Mouse (Mus musculus) left cerebral cortex, postnatal 25 days (tissue): ENCODE measurements at regions not wholly inside any gene's neighbourhood (a gene's known extent, or its start where the extent isn't known, plus 50 kb on each side); places are given as distances from the start of the nearest gene placed in this dataset.

Experiments
- DNase-seq, 2 experiments: peaks; one replicate each; pipeline ENCODE4 v3.0.0; 2022; ENCODE audit warnings: low spot score in 2 of 2, mixed read lengths in 1 of 2
- intact Hi-C: fragments of 180-260 bp; cut with DNase I; formaldehyde crosslinking; loops from one replicate; pipeline ENCODE4 v1.15.1; 2025

DNA sequence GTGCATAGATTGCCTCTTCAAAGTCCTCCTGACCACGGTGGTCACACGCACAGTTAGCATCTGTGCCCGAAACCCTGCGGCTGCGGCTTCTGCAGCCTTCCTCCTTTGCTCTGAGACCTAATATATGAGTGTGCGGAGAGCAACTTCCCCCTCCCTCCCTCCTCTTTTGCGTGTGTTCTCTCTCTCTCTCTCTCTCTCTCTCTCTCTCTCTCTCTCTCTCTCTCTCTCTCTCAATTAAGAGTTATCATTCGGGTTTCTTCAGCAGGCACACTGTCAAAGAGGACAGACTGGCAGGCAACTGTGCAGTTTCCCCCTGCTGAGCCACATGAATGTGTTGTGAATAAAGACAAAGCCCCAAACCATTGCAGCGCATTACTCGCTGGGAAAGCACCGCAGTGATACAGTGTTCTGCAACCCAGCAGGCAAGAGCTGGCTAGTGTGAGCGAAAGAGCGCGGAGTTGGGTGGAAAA is 900.8 kb downstream of the Mat2b start:
- intact Hi-C loops = no loop called here
- peak; percentile 19 to 21 for DNase-seq

DNA sequence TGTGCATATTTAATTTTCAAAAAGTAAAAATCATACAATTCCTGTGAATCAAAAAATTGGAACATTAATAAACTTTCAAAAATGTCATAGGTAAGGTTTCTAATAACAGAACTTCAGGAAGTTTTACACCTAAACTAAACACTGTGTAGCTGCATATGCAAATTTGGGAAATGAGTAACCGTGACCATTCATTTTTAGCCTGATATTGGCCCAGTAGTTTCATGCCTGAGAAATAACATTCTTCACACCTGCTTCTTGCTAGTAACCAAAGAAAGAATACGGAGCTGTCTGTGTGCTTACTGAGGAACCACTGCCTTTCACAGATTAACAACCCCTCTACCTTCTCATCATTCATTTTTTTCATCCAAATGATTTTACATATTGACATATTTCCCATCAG is 902.9 kb downstream of the Mat2b start:
- DNase-seq = no peak
- intact Hi-C loops = no loop called here
